In genomic region chr16:49980178-49980646, GRCm38 (mm10) we compare ENCODE assay signal across 10 mouse cellular contexts.
A peak's percentile ranks its signal among the peaks of the same experiment; 100 is the strongest.
DNase-seq lines count a peak whose midpoint lies in the region; ATAC-seq and TF ChIP-seq lines count a peak whose summit lies in the region.
"Had no signal": no experiment of that assay in that cellular context is flagged by ENCODE, and none has a peak within 500 bp of the region (broad histone marks: within the 10 kb centered on the region; RNA-seq: fewer than 3 reads in every experiment).

No protein-coding gene starts in this region.

- no peaks in the 10 kb centered on the region for H3K9me3 ChIP-seq in forebrain, postnatal 0 days (ENCODE audit: low read length)
- no peaks in the 10 kb centered on the region for H3K9me3 ChIP-seq in lung, postnatal 0 days (ENCODE audit: low read length)
- H3K9me3 ChIP-seq: midbrain, embryonic 12.5 days had no signal

- no peak for TF ChIP-seq EP300 in lung, postnatal 0 days (IDR thresholded peaks at IDR 0.05)

- H3K36me3 ChIP-seq in forebrain, postnatal 0 days (ENCODE audit: insufficient read depth): no peaks in the 10 kb centered on the region
- H3K36me3 ChIP-seq in lung, postnatal 0 days (ENCODE audit: insufficient read depth, low read length): no peaks in the 10 kb centered on the region
- H3K36me3 ChIP-seq: midbrain, embryonic 12.5 days had no signal

- peak overlapping the region; percentile 59; the same call in 1 of the 2 replicates for H3K27ac ChIP-seq in forebrain, postnatal 0 days (ENCODE audit: low read depth, low read length)
- H3K27ac ChIP-seq in lung, postnatal 0 days (ENCODE audit: low read length): no peak overlapping the region
- H3K27ac ChIP-seq: midbrain, embryonic 12.5 days had no signal

- H3K4me2 ChIP-seq in forebrain, postnatal 0 days (ENCODE audit: low read depth): no peak overlapping the region
- no peak overlapping the region for H3K4me2 ChIP-seq in lung, postnatal 0 days (replicated peaks; ENCODE audit: low read depth, low read length)
- H3K4me2 ChIP-seq: midbrain, embryonic 12.5 days had no signal

- no peaks in the 10 kb centered on the region for H3K27me3 ChIP-seq in forebrain, postnatal 0 days (ENCODE audit: insufficient read depth, low read length)
- H3K27me3 ChIP-seq in lung, postnatal 0 days (replicated peaks; ENCODE audit: insufficient read depth, low read length): no peaks in the 10 kb centered on the region
- H3K27me3 ChIP-seq: midbrain, embryonic 12.5 days had no signal

- ATAC-seq in forebrain, postnatal 0 days: peak; percentile 89
- ATAC-seq in megakaryocyte-erythroid progenitor cell, adult 5-6 weeks (replicated peaks; ENCODE audit: low FRiP score, low TSS enrichment, poor library complexity, severe bottlenecking): 0 out of 2 replicates have a peak, but pooled peaks have one; percentile 34
- no peak for ATAC-seq in erythroblast, adult 5-6 weeks (replicated peaks; ENCODE audit: low FRiP score, poor library complexity, severe bottlenecking)
- no peak for ATAC-seq in lung, postnatal 0 days

- peak; percentile 50 for DNase-seq in ES-CJ7 (ENCODE audit: low read depth, low spot score)
- peak; percentile 99 for DNase-seq in brain, adult 2 months (ENCODE audit: low read depth, low spot score)
- peak; percentile 63 for DNase-seq in forebrain, postnatal 0 days
- no peak for DNase-seq in urinary bladder, postnatal 4 days (ENCODE audit: low spot score in 2 of 2)
- DNase-seq in lung, postnatal 0 days (ENCODE audit: low spot score): no peak
- no peak for DNase-seq in kidney, adult 11 months
- DNase-seq: kidney, postnatal 4 days had no signal

- 31% methylated on average over 10 of the region's 10 CpGs for WGBS in forebrain, postnatal 0 days
- WGBS in lung, postnatal 0 days: 74% methylated on average over 10 of the region's 10 CpGs

- no peak for TF ChIP-seq CTCF in forebrain, postnatal 0 days (IDR thresholded peaks at IDR 0.05; ENCODE audit: low read depth)
- TF ChIP-seq CTCF in lung, postnatal 0 days (IDR thresholded peaks at IDR 0.05): no peak

- no peak overlapping the region for H3K4me3 ChIP-seq in forebrain, postnatal 0 days (ENCODE audit: low read depth, low read length)
- no peak overlapping the region for H3K4me3 ChIP-seq in lung, postnatal 0 days (ENCODE audit: low read depth, low read length)
- H3K4me3 ChIP-seq: midbrain, embryonic 12.5 days had no signal

- H3K9ac ChIP-seq in forebrain, postnatal 0 days: no peak overlapping the region
- H3K9ac ChIP-seq in lung, postnatal 0 days (replicated peaks; ENCODE audit: low read depth): no peak overlapping the region
- H3K9ac ChIP-seq: midbrain, embryonic 12.5 days had no signal

- H3K4me1 ChIP-seq in forebrain, postnatal 0 days (ENCODE audit: insufficient read depth): peaks cover 5% of the 10 kb centered on the region; the same call in 1 of the 2 replicates
- no peaks in the 10 kb centered on the region for H3K4me1 ChIP-seq in lung, postnatal 0 days (ENCODE audit: insufficient read depth, low read depth, low read length)

Comparison
In these comparisons a context has a peak if more than half of its experiments do, and no peak if none do; other contexts are left out.
1. DNase-seq: peak in ES-CJ7 (single experiment), brain, adult 2 months (single experiment) and forebrain, postnatal 0 days (single experiment); none in urinary bladder, postnatal 4 days (0 of 2), lung, postnatal 0 days (single experiment) and kidney, adult 11 months (single experiment).
2. ATAC-seq: peak in forebrain, postnatal 0 days (single experiment) and megakaryocyte-erythroid progenitor cell, adult 5-6 weeks (single experiment); none in erythroblast, adult 5-6 weeks (single experiment) and lung, postnatal 0 days (single experiment).